Mouse (Mus musculus): ENCODE measurements around the gene Tnni3. TPM values are rescaled to one million over a fixed set of nuclear protein-coding genes. Genes with fewer than 3 reads are reported as not detected.

Gene Tnni3
- polyA plus RNA-seq, 1 experiment = 13.3 TPM

- Histone ChIP-seq H3K4me3 (peak overlapping the region; percentile 20), H3K79me2 (ENCODE audit: control insufficient read depth, insufficient read depth) (no peaks in the 10 kb centered on the region), H3K4me2 (ENCODE audit: low read depth) (peak overlapping the region; percentile 93), H3ac (ENCODE audit: control insufficient read depth, insufficient read length) (no peak overlapping the region), H3K36me3 (ENCODE audit: control insufficient read depth, insufficient read depth) (no peaks in the 10 kb centered on the region), H3K27me3 (ENCODE audit: control insufficient read depth, insufficient read depth, insufficient read length) (peaks cover 2% of the 10 kb centered on the region)
- no peak for TF ChIP-seq MYOG (IDR thresholded peaks at IDR 0.05; ENCODE audit: control insufficient read depth in 1 of 3, insufficient read depth in 1 of 3, insufficient read length in 2 of 3, low read depth in 2 of 3)
Measured at GRCm38 (mm10) chr7:4478796-4479291, 45.2 kb downstream of the Tnni3 start.

- peaks cover 9% of the 10 kb centered on the region for H3K27me3 ChIP-seq (ENCODE audit: control insufficient read depth, insufficient read depth, insufficient read length)
- H3K79me2 ChIP-seq (ENCODE audit: control insufficient read depth, insufficient read depth) = no peaks in the 10 kb centered on the region
- H3K4me2 ChIP-seq (ENCODE audit: low read depth) = peak overlapping the region; percentile 93
- no peak overlapping the region for H3ac ChIP-seq (ENCODE audit: control insufficient read depth, insufficient read length)
- no peaks in the 10 kb centered on the region for H3K36me3 ChIP-seq (ENCODE audit: control insufficient read depth, insufficient read depth)
- TF ChIP-seq SRF (IDR thresholded peaks at IDR 0.05; ENCODE audit: control insufficient read depth, insufficient read length, low read depth) (peak; percentile 64), MYOD1 (IDR thresholded peaks at IDR 0.05; ENCODE audit: control insufficient read depth in 1 of 3, insufficient read length in 2 of 3, low read depth in 2 of 3) (no peak), POLR2A (IDR thresholded peaks at IDR 0.05; ENCODE audit: insufficient read length, low read depth) (peak; percentile 48), CEBPB (IDR thresholded peaks at IDR 0.05; ENCODE audit: insufficient read depth, poor library complexity, severe bottlenecking) (no peak), TCF12 (IDR thresholded peaks at IDR 0.05; ENCODE audit: insufficient read depth, poor library complexity, severe bottlenecking) (no peak), TCF3 (IDR thresholded peaks at IDR 0.05; ENCODE audit: insufficient read length, low read depth) (no peak), POLR2AphosphoS2 (IDR thresholded peaks at IDR 0.05; ENCODE audit: insufficient read length, low read depth) (peak; percentile 61)
- peak overlapping the region; percentile 20 for H3K4me3 ChIP-seq
Measured at GRCm38 (mm10) chr7:4478021-4478795, 45.8 kb downstream of the Tnni3 start.

GRCm38 (mm10) chr7:4473940-4474339, 50.1 kb downstream of the Tnni3 start:
- TF ChIP-seq MYOD1 (IDR thresholded peaks at IDR 0.05; ENCODE audit: control insufficient read depth in 1 of 3, insufficient read length in 2 of 3, low read depth in 2 of 3) (no peak), MYOG (IDR thresholded peaks at IDR 0.05; ENCODE audit: control insufficient read depth in 1 of 3, insufficient read depth in 1 of 3, insufficient read length in 2 of 3, low read depth in 2 of 3) (no peak), E2F4 (IDR thresholded peaks at IDR 0.05; ENCODE audit: insufficient read depth) (no peak), TCF3 (IDR thresholded peaks at IDR 0.05; ENCODE audit: insufficient read length, low read depth) (no peak), TCF12 (IDR thresholded peaks at IDR 0.05; ENCODE audit: insufficient read depth, poor library complexity, severe bottlenecking) (no peak), POLR2AphosphoS2 (IDR thresholded peaks at IDR 0.05; ENCODE audit: insufficient read length, low read depth) (no peak), REST (IDR thresholded peaks at IDR 0.05; ENCODE audit: insufficient read depth, insufficient read length) (no peak), SRF (IDR thresholded peaks at IDR 0.05; ENCODE audit: control insufficient read depth, insufficient read length, low read depth) (no peak), MAX (IDR thresholded peaks at IDR 0.05; ENCODE audit: low read depth) (no peak), POLR2A (IDR thresholded peaks at IDR 0.05; ENCODE audit: insufficient read length, low read depth) (no peak), USF1 (IDR thresholded peaks at IDR 0.05; ENCODE audit: low read depth) (no peak), CEBPB (IDR thresholded peaks at IDR 0.05; ENCODE audit: insufficient read depth, poor library complexity, severe bottlenecking) (no peak)
- Histone ChIP-seq H3K79me2 (ENCODE audit: control insufficient read depth, insufficient read depth) (no peaks in the 10 kb centered on the region), H3K36me3 (ENCODE audit: control insufficient read depth, insufficient read depth) (no peaks in the 10 kb centered on the region), H3K4me3 (no peak overlapping the region), H3K27me3 (ENCODE audit: control insufficient read depth, insufficient read depth, insufficient read length) (peaks cover 28% of the 10 kb centered on the region), H3K4me2 (ENCODE audit: low read depth) (no peak overlapping the region), H3ac (ENCODE audit: control insufficient read depth, insufficient read length) (no peak overlapping the region)

GRCm38 (mm10) chr7:4471179-4471555, 52.9 kb downstream of the Tnni3 start:
- Histone ChIP-seq H3K36me3 (ENCODE audit: control insufficient read depth, insufficient read depth) (no peaks in the 10 kb centered on the region), H3K79me2 (ENCODE audit: control insufficient read depth, insufficient read depth) (no peaks in the 10 kb centered on the region), H3ac (ENCODE audit: control insufficient read depth, insufficient read length) (no peak overlapping the region), H3K4me2 (ENCODE audit: low read depth) (peak overlapping the region; percentile 93), H3K27me3 (ENCODE audit: control insufficient read depth, insufficient read depth, insufficient read length) (peaks cover 28% of the 10 kb centered on the region), H3K4me3 (peak overlapping the region; percentile 6)
- no peak for TF ChIP-seq CEBPB (IDR thresholded peaks at IDR 0.05; ENCODE audit: insufficient read depth, poor library complexity, severe bottlenecking)
- no peak for TF ChIP-seq TCF12 (IDR thresholded peaks at IDR 0.05; ENCODE audit: insufficient read depth, poor library complexity, severe bottlenecking)
- TF ChIP-seq TCF3 (IDR thresholded peaks at IDR 0.05; ENCODE audit: insufficient read length, low read depth) = no peak

- Histone ChIP-seq H3K79me2 (ENCODE audit: control insufficient read depth, insufficient read depth) (no peaks in the 10 kb centered on the region), H3K27me3 (ENCODE audit: control insufficient read depth, insufficient read depth, insufficient read length) (peaks cover 33% of the 10 kb centered on the region), H3K4me2 (ENCODE audit: low read depth) (peak overlapping the region; percentile 93), H3ac (ENCODE audit: control insufficient read depth, insufficient read length) (no peak overlapping the region), H3K4me3 (peak overlapping the region; percentile 6), H3K36me3 (ENCODE audit: control insufficient read depth, insufficient read depth) (no peaks in the 10 kb centered on the region)
- TF ChIP-seq MAX (IDR thresholded peaks at IDR 0.05; ENCODE audit: low read depth) = no peak
- no peak for TF ChIP-seq POLR2AphosphoS2 (IDR thresholded peaks at IDR 0.05; ENCODE audit: insufficient read length, low read depth)
- TF ChIP-seq E2F4 (IDR thresholded peaks at IDR 0.05; ENCODE audit: insufficient read depth) = no peak
- no peak for TF ChIP-seq MYOD1 (IDR thresholded peaks at IDR 0.05; ENCODE audit: control insufficient read depth in 1 of 3, insufficient read length in 2 of 3, low read depth in 2 of 3)
- no peak for TF ChIP-seq TCF3 (IDR thresholded peaks at IDR 0.05; ENCODE audit: insufficient read length, low read depth)
- no peak for TF ChIP-seq MYOG (IDR thresholded peaks at IDR 0.05; ENCODE audit: control insufficient read depth in 1 of 3, insufficient read depth in 1 of 3, insufficient read length in 2 of 3, low read depth in 2 of 3)
- TF ChIP-seq REST (IDR thresholded peaks at IDR 0.05; ENCODE audit: insufficient read depth, insufficient read length) = no peak
- no peak for TF ChIP-seq TCF12 (IDR thresholded peaks at IDR 0.05; ENCODE audit: insufficient read depth, poor library complexity, severe bottlenecking)
- TF ChIP-seq POLR2A (IDR thresholded peaks at IDR 0.05; ENCODE audit: insufficient read length, low read depth) = no peak
- no peak for TF ChIP-seq SRF (IDR thresholded peaks at IDR 0.05; ENCODE audit: control insufficient read depth, insufficient read length, low read depth)
- TF ChIP-seq USF1 (IDR thresholded peaks at IDR 0.05; ENCODE audit: low read depth) = no peak
- no peak for TF ChIP-seq CEBPB (IDR thresholded peaks at IDR 0.05; ENCODE audit: insufficient read depth, poor library complexity, severe bottlenecking)
Measured at GRCm38 (mm10) chr7:4470275-4471178, 53.5 kb downstream of the Tnni3 start.

Data from myocyte (in vitro differentiated cells).